Mouse (Mus musculus) frontal cortex, adult 2 months (tissue): ENCODE data around the gene Foxe1. TPM values are rescaled to one million over a fixed set of nuclear protein-coding genes. Genes with fewer than 3 reads are reported as not detected.

Source experiments
- DNase-seq, 2 experiments: peaks; one replicate each; pipeline ENCODE4 v3.0.0; 2022; ENCODE audit warnings: low spot score in 1 of 2; ENCODE audit errors: extremely low spot score in 1 of 2
- polyA plus RNA-seq: library from polyadenylated mRNA; depleted of rRNA; stranded (reverse); fragments of >200 nt; gene quantifications from 2 replicates; pipeline ENCODE4 v1.2.3, GENCODE M21; 2012; rRNA removed

The Foxe1 gene
- polyA plus RNA-seq, 1 experiment: not detected

DNA sequence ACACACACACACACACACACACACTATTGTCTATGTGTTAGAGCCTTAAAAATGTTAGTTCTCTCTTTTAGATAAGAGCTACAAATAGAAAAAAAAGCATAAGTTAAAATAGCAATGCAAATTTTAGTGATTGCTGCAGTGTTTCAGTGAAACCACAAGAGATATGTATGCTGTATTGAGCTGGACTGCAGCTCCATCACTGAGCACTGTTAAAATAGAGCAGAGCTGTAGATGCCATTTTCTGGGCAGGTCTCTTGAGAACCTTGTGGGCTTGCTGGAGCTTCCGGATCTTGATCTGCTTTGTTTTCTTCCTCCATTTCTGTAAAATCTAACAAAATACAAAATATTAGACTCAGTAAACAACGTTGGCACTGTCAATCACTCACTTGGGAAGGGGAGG lies 51.0 kb downstream of the Foxe1 start:
- no peak for DNase-seq

- no peak for DNase-seq
These were observed 52.3 kb downstream of the Foxe1 start for GRCm38 (mm10) chr4:46395736-46396135.

Other genes starting within 250 kb of the Foxe1 start
- 56.9 and 64.1 TPM in 2 replicates for gene Ncbp1, start 205.0 kb upstream of the Foxe1 start, polyA plus RNA-seq
- gene Tstd2, start 204.9 kb upstream of the Foxe1 start, polyA plus RNA-seq: 13.6 and 14.9 TPM in 2 replicates
- gene Xpa, start 147.3 kb upstream of the Foxe1 start, polyA plus RNA-seq: 23.7 and 26.2 TPM in 2 replicates
- 5.3 and 6.6 TPM in 2 replicates for gene Trmo, start 45.8 kb downstream of the Foxe1 start, polyA plus RNA-seq
- gene Hemgn, start 69.9 kb downstream of the Foxe1 start, polyA plus RNA-seq: 0.06 and 0.12 TPM in 2 replicates
- gene Anp32b, start 107.3 kb downstream of the Foxe1 start, polyA plus RNA-seq: 57.1 and 58.3 TPM in 2 replicates
- gene Nans, start 145.6 kb downstream of the Foxe1 start, polyA plus RNA-seq: 19.1 and 20.6 TPM in 2 replicates
- gene Trim14, start 192.5 kb downstream of the Foxe1 start, polyA plus RNA-seq: 1.00 and 1.1 TPM in 2 replicates